Mouse (Mus musculus): Measurements from ENCODE around the gene Gm42688.

- TF ChIP-seq CTCF (IDR thresholded peaks at IDR 0.05; ENCODE audit: low read depth) (0 out of 2 replicates have a peak, but pooled peaks have one; percentile 25), EP300 (optimal IDR thresholded peaks at IDR 0.05) (no peak)
Observed at GRCm38 (mm10) chr6:83068706-83069487, 32.5 kb upstream of the Gm42688 start.

Measured in stomach, postnatal 0 days (tissue).